Mouse (Mus musculus): Measurements from ENCODE around the gene A730009L09Rik.

DNA sequence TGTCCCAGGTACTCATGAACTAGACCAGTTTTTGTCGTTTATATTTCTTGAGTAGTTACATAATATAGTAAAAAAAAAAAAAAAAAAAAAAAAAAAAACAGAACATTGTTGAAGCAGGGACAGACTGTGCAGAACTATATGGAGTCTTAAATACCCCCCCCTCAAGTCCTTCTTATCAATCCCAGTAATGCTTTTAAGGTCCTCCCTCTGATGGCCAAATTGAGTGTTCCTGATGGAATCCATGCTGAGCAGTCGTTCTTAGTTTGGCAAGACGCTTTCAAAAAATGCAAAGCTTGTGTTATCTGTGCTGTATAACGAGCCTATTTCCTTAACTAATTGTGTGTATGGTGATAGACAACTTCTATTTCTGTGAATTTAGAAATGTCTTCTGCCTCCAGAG lies 40.2 kb upstream of the A730009L09Rik start:
- TF ChIP-seq POLR2A (IDR thresholded peaks at IDR 0.05; ENCODE audit: low read depth, low read length), result no peak
- TF ChIP-seq CTCF (IDR thresholded peaks at IDR 0.05; ENCODE audit: borderline replicate concordance, insufficient read depth, low read length), result no peak
